Mouse (Mus musculus) limb, embryonic 15.5 days (tissue): ENCODE measurements around the gene Pdzrn3. TPM values are rescaled to one million over a fixed set of nuclear protein-coding genes. Genes with fewer than 3 reads are reported as not detected.

ENCODE experiments used
- ATAC-seq: fragments of 200-750 bp; cut with Nextera tagmentation; 2 replicates; pipeline ENCODE4 v1.8.0; 2017; ENCODE audit warnings: low read depth, moderate TSS enrichment; ENCODE audit not compliant: insufficient number of reproducible peaks, low FRiP score, low TSS enrichment
- H3K27ac ChIP-seq: fragments of 300-500 bp; sonication (generic); 2 replicates; pipeline ENCODE4 v1.5.1; 2015; ENCODE audit warnings: moderate library complexity, mild to moderate bottlenecking, inconsistent platforms
- H3K27me3 ChIP-seq: fragments of 300-500 bp; sonication (generic); 2 replicates; pipeline ENCODE4 v1.6.1; 2015; ENCODE audit warnings: inconsistent platforms
- H3K36me3 ChIP-seq: fragments of 300-500 bp; sonication (generic); 2 replicates; pipeline ENCODE4 v1.6.1; 2015; ENCODE audit warnings: inconsistent platforms
- H3K4me1 ChIP-seq: fragments of 300-500 bp; sonication (generic); 2 replicates; pipeline ENCODE4 v1.6.1; 2015; ENCODE audit warnings: inconsistent platforms
- H3K4me2 ChIP-seq: fragments of 300-500 bp; sonication (generic); 2 replicates; pipeline ENCODE4 v1.6.1; 2015; ENCODE audit warnings: mild to moderate bottlenecking, inconsistent platforms
- H3K4me3 ChIP-seq: fragments of 300-500 bp; sonication (generic); 2 replicates; pipeline ENCODE4 v1.5.1; 2015; ENCODE audit warnings: mild to moderate bottlenecking, inconsistent platforms
- H3K9ac ChIP-seq: fragments of 300-500 bp; sonication (generic); 2 replicates; pipeline ENCODE4 v1.6.1; 2015; ENCODE audit warnings: inconsistent platforms
- H3K9me3 ChIP-seq: fragments of 300-500 bp; sonication (generic); 2 replicates; pipeline ENCODE4 v1.6.1; 2016; ENCODE audit warnings: inconsistent platforms
- WGBS: fragments of 180-500 bp; shearing (Covaris S2); methylation state at CpG from one replicate; pipeline ENCODE4 v1.1.7; 2015; 5-methylcytosine and 5-hydroxymethylcytosine counted together
- polyA plus RNA-seq: library from polyadenylated mRNA; unstranded; fragments of >200 nt; fragmentation: Nextera tagmentation; extraction: Ambion mirVana; gene quantifications from 2 replicates; pipeline ENCODE4 v1.2.1, GENCODE M21; 2015

Pdzrn3 gene
- polyA plus RNA-seq, 1 experiment from 2014 or later = 11.7 TPM

DNA sequence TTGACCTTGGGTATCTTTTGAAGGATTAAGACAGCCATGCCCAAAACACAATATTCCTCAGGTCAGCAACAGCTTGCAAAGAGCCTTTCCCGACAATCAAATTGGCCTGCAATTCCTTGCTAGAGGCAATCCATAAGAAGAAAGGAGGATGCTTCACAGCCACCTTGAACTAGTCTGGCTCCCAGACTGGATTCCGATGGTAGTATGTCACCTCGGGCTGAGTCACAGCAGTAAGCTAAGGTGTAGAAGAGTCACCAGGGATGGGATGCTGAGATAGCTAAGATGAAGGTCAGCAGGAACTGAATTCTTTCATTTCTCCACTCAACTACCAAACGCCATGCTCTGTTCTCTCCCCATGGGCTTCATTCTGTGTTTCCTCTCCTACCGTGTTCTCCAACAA is 13.8 kb downstream of the Pdzrn3 start:
- WGBS = 78% methylated on average over 5 of the region's 5 CpGs
- Histone ChIP-seq H3K9ac (no peak overlapping the region), H3K4me1 (peaks cover 32% of the 10 kb centered on the region), H3K4me2 (no peak overlapping the region), H3K27me3 (no peaks in the 10 kb centered on the region), H3K9me3 (no peaks in the 10 kb centered on the region), H3K36me3 (peaks cover 8% of the 10 kb centered on the region), H3K27ac (no peak overlapping the region), H3K4me3 (no peak overlapping the region)
- no peak for ATAC-seq

DNA sequence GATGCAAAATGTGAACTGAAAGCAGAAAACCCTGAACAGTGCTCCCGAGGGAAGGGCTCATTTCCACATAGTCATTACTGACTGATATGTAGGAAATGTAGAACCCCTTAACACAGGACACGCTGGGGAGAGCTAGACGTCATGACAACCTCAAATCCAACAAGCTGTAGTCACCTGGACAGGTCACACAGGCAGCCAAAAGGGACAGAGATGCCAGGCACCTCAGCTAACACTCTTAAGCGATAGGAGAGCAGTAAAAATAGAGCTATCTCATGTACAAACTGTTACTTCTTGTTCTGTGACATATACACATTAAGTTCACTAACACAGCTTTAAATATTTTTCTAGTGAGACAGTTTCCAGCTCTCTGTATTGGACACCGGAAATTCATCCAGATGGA is 15.0 kb downstream of the Pdzrn3 start:
- Histone ChIP-seq H3K27me3 (no peaks in the 10 kb centered on the region), H3K4me1 (peaks cover 32% of the 10 kb centered on the region), H3K9ac (no peak overlapping the region), H3K4me2 (no peak overlapping the region), H3K36me3 (peaks cover 8% of the 10 kb centered on the region), H3K4me3 (no peak overlapping the region), H3K9me3 (no peaks in the 10 kb centered on the region), H3K27ac (no peak overlapping the region)
- 71% methylated on average over 5 of the region's 5 CpGs for WGBS
- no peak for ATAC-seq

GRCm38 (mm10) chr6:101362268-101362667 is 15.4 kb downstream of the Pdzrn3 start:
- H3K27ac ChIP-seq = no peak overlapping the region
- peaks cover 28% of the 10 kb centered on the region for H3K4me1 ChIP-seq

DNA sequence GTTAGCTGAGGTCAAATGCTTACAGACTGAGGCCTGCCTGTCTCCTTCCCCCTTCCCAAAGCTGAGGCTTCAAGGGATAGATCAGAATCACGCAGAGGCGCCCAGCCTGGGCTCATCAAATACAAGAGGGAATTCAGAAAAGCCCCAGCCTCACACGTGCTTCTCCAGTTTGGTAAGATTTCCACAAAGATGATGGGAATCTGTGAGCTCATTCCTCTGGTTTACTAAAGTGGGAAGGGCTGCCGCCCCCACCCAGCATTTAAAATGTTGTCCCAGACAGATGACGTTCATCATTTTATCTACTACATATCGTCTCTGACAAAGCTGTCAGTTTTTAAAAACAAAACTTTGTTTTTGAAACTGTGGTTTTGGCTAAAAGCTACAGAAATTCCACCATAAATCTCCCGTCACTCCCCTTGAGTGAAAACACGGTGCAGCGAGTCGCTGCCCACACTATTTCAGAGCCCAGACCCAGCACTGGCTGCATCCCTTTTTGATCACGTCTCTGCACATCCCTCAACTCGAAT is 17.4 kb downstream of the Pdzrn3 start:
- Histone ChIP-seq H3K36me3 (peaks cover 8% of the 10 kb centered on the region), H3K27ac (peak overlapping the region; percentile 33), H3K4me3 (no peak overlapping the region), H3K9me3 (no peaks in the 10 kb centered on the region), H3K27me3 (no peaks in the 10 kb centered on the region), H3K4me2 (no peak overlapping the region), H3K9ac (no peak overlapping the region), H3K4me1 (peaks cover 12% of the 10 kb centered on the region)
- no peak for ATAC-seq
- 32% methylated on average over 12 of the region's 12 CpGs for WGBS

More at GRCm38 (mm10) chr6:101362268-101362667, 15.4 kb downstream of the Pdzrn3 start:
- no peaks in the 10 kb centered on the region for H3K9me3 ChIP-seq
- no peak overlapping the region for H3K9ac ChIP-seq
- H3K36me3 ChIP-seq = peaks cover 8% of the 10 kb centered on the region
- no peak overlapping the region for H3K4me3 ChIP-seq
- no peak overlapping the region for H3K4me2 ChIP-seq
- WGBS = 65% methylated on average over 4 of the region's 4 CpGs
- ATAC-seq = no peak
- no peaks in the 10 kb centered on the region for H3K27me3 ChIP-seq

DNA sequence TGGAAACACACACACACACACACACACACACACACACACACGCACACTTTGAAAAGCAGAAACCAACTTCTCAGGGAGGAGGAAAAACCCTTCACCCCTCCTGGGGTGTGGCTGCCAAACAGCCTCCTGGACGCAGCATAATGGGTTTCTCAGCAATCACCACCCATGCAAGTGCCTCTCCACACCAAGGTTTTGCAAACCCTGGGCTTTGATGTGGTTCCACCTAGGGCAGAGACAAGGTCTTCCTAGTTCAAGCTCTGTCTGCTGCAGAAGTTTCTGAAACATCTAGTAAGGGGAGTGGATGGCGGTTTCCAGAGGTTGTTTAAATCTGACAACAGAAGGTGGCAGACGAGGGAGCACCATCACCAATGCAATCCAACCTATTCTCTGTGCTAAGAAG is 18.1 kb downstream of the Pdzrn3 start:
- H3K27ac ChIP-seq = 0 out of 2 replicates have a peak overlapping the region, but pooled peaks have one; percentile 4
- peaks cover 8% of the 10 kb centered on the region for H3K36me3 ChIP-seq
- H3K9ac ChIP-seq = no peak overlapping the region
- H3K9me3 ChIP-seq = no peaks in the 10 kb centered on the region
- WGBS = 49% methylated on average over 4 of the region's 4 CpGs
- ATAC-seq = no peak
- H3K4me3 ChIP-seq = no peak overlapping the region
- no peaks in the 10 kb centered on the region for H3K27me3 ChIP-seq
- H3K4me1 ChIP-seq = peaks cover 17% of the 10 kb centered on the region
- no peak overlapping the region for H3K4me2 ChIP-seq

DNA sequence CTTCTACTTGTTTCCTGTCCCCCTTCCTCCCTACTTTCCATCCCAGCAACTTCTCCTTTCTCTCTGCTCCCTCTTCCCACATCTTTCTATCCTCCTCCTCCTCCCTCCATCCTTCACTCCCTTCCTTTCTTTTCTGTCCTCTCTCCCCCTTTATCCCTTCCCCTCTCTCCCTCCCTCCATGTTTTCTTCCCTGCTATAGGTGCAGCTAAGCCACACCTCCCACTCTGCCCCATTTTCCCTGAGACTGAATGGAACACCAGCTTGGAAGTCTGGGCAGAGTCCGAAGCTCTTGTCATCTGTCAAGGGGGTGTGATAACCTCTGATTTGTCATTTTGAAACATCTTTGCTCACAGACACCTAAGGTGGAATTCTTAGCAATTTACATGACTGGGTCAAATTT is 22.8 kb downstream of the Pdzrn3 start:
- Histone ChIP-seq H3K36me3 (0 out of 2 replicates have a peak, but pooled peaks cover 4% of the 10 kb centered on the region), H3K27ac (peak overlapping the region; percentile 63), H3K4me2 (no peak overlapping the region), H3K9me3 (no peaks in the 10 kb centered on the region), H3K9ac (no peak overlapping the region), H3K4me1 (peaks cover 33% of the 10 kb centered on the region), H3K27me3 (no peaks in the 10 kb centered on the region), H3K4me3 (no peak overlapping the region)
- WGBS = 58% methylated on average over 1 of the region's 1 CpGs
- no peak for ATAC-seq

- Histone ChIP-seq H3K4me3 (no peak overlapping the region), H3K36me3 (0 out of 2 replicates have a peak, but pooled peaks cover 4% of the 10 kb centered on the region), H3K27ac (peak overlapping the region; percentile 63), H3K4me2 (no peak overlapping the region), H3K4me1 (peaks cover 29% of the 10 kb centered on the region), H3K9ac (no peak overlapping the region), H3K9me3 (no peaks in the 10 kb centered on the region), H3K27me3 (no peaks in the 10 kb centered on the region)
- no peak; the same call in 1 of the 2 replicates for ATAC-seq
- 38% methylated on average over 8 of the region's 8 CpGs for WGBS
Measured at GRCm38 (mm10) chr6:101354230-101354881, 23.3 kb downstream of the Pdzrn3 start.

DNA sequence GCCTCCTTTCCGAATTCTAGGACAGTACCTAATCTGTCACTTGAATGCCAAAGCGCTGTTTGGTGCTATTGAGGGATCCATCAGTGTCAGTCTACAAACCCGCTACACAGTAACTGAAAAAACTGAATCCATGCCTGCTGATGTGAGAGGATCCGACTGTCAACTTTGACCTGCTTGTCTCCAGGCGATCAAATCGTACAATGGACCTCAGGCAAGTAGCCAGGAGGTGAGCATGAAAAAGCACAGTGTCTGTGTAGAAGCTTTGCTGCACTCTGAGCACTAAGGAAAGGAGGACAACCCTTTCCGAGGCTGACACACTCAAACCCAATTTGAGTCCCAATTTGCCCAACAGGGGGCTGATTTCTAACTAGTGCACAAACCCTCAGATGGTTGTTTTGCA is 24.0 kb downstream of the Pdzrn3 start:
- ATAC-seq = no peak
- Histone ChIP-seq H3K9me3 (no peaks in the 10 kb centered on the region), H3K4me1 (peaks cover 29% of the 10 kb centered on the region), H3K27me3 (no peaks in the 10 kb centered on the region), H3K4me3 (no peak overlapping the region), H3K9ac (no peak overlapping the region), H3K36me3 (0 out of 2 replicates have a peak, but pooled peaks cover 4% of the 10 kb centered on the region), H3K27ac (peak overlapping the region; percentile 40; the same call in 1 of the 2 replicates), H3K4me2 (no peak overlapping the region)
- 68% methylated on average over 7 of the region's 7 CpGs for WGBS

DNA sequence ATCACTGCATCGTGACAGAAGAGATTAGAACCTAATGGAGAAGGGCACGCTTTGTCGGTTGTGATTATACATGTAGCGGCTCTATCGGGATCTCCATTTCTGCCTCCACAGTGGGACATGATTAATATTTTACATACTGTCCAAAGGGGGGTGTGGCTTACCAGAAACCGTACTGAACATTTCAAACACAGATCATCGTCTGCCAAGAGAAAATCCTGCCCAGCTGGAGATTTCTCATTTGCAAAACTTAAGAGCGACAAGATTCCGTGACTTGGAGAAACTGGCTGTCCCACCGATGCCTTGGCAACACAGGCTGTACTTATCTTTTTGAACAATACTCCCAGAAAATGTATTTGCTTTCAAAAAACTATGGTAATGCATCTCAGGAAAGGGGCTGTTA is 25.1 kb downstream of the Pdzrn3 start:
- Histone ChIP-seq H3K4me3 (no peak overlapping the region), H3K4me2 (no peak overlapping the region), H3K36me3 (0 out of 2 replicates have a peak, but pooled peaks cover 4% of the 10 kb centered on the region), H3K4me1 (peaks cover 29% of the 10 kb centered on the region), H3K9me3 (no peaks in the 10 kb centered on the region), H3K27me3 (no peaks in the 10 kb centered on the region), H3K27ac (no peak overlapping the region), H3K9ac (no peak overlapping the region)
- no peak for ATAC-seq
- 66% methylated on average over 10 of the region's 10 CpGs for WGBS

DNA sequence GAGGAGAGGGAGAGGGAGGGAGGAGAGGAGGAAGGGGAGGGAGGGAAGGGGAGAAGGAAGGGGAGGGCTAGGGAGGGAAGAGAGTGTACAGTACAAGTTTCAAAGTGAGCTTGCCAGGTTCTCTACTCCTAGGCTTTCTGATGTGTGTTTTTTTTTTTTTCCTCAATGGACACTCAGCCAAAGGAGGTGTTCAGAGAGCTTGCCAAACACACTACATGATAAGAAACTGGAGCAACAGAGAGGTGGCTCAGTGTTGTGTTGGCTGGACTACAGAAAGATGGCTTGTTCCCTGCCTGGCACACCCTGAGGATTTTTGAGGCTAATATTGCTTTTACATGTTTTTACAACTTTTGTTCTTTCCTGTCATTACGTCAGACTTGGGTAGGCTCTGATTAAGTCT is 26.6 kb downstream of the Pdzrn3 start:
- no peaks in the 10 kb centered on the region for H3K9me3 ChIP-seq
- H3K4me1 ChIP-seq = peaks cover 29% of the 10 kb centered on the region
- 0 out of 2 replicates have a peak, but pooled peaks cover 4% of the 10 kb centered on the region for H3K36me3 ChIP-seq
- no peak overlapping the region for H3K4me3 ChIP-seq
- 37% methylated on average over 1 of the region's 1 CpGs for WGBS
- no peak overlapping the region for H3K27ac ChIP-seq
- no peak overlapping the region for H3K9ac ChIP-seq
- no peaks in the 10 kb centered on the region for H3K27me3 ChIP-seq
- no peak for ATAC-seq
- no peak overlapping the region for H3K4me2 ChIP-seq

GRCm38 (mm10) chr6:101350414-101350973 is 27.2 kb downstream of the Pdzrn3 start:
- no peak for ATAC-seq
- Histone ChIP-seq H3K4me1 (peaks cover 32% of the 10 kb centered on the region), H3K9me3 (no peaks in the 10 kb centered on the region), H3K4me2 (no peak overlapping the region), H3K27me3 (no peaks in the 10 kb centered on the region), H3K4me3 (no peak overlapping the region), H3K36me3 (0 out of 2 replicates have a peak, but pooled peaks cover 4% of the 10 kb centered on the region), H3K9ac (no peak overlapping the region), H3K27ac (no peak overlapping the region)
- 60% methylated on average over 7 of the region's 7 CpGs for WGBS

- no peaks in the 10 kb centered on the region for H3K27me3 ChIP-seq
- 71% methylated on average over 5 of the region's 5 CpGs for WGBS
- 0 out of 2 replicates have a peak, but pooled peaks cover 4% of the 10 kb centered on the region for H3K36me3 ChIP-seq
- no peak overlapping the region for H3K4me3 ChIP-seq
- no peak for ATAC-seq
- peaks cover 23% of the 10 kb centered on the region; the same call in 1 of the 2 replicates for H3K4me1 ChIP-seq
- no peak overlapping the region for H3K4me2 ChIP-seq
- no peak overlapping the region for H3K9ac ChIP-seq
- no peak overlapping the region for H3K27ac ChIP-seq
- no peaks in the 10 kb centered on the region for H3K9me3 ChIP-seq
Measured at GRCm38 (mm10) chr6:101348496-101348895, 29.2 kb downstream of the Pdzrn3 start.
